Mouse (Mus musculus) liver, postnatal 0 days (tissue): ENCODE results near the gene Tgfbr2. TPM values are rescaled to one million over a fixed set of nuclear protein-coding genes. Genes with fewer than 3 reads are reported as not detected.
A peak's percentile ranks its signal among the peaks of the same experiment; 100 is the strongest.

Source experiments
- ATAC-seq: fragments of 200-750 bp; cut with Nextera tagmentation; 2 replicates; pipeline ENCODE4 v1.8.0; 2017; ENCODE audit warnings: mild to moderate bottlenecking, moderate library complexity
- DNase-seq: peaks from one replicate; pipeline ENCODE4 v3.0.0-alpha.2; 2016
- H3K27ac ChIP-seq: fragments of 300-500 bp; sonication (generic); 2 replicates; pipeline ENCODE4 v1.5.1; 2014; ENCODE audit warnings: antibody characterized with exemption, moderate library complexity, mild to moderate bottlenecking, low read depth
- H3K27me3 ChIP-seq: fragments of 300-500 bp; sonication (generic); 2 replicates; pipeline ENCODE4 v1.6.1; 2014; ENCODE audit warnings: low read length, control low read depth, mixed read lengths; ENCODE audit not compliant: insufficient read depth
- H3K36me3 ChIP-seq: fragments of 300-500 bp; sonication (generic); replicated peaks from 2 replicates; pipeline ENCODE4 v1.6.1; 2014; ENCODE audit warnings: mild to moderate bottlenecking, control low read depth, low read length, moderate library complexity, mixed read lengths; ENCODE audit not compliant: insufficient read depth
- H3K4me1 ChIP-seq: fragments of 300-500 bp; sonication (generic); 2 replicates; pipeline ENCODE4 v1.6.1; 2014; ENCODE audit warnings: antibody characterized with exemption, mild to moderate bottlenecking, control low read depth; ENCODE audit not compliant: insufficient read depth
- H3K4me2 ChIP-seq: fragments of 300-500 bp; sonication (generic); 2 replicates; pipeline ENCODE4 v1.6.1; 2014; ENCODE audit warnings: low read depth, mild to moderate bottlenecking, low read length, moderate library complexity, mixed read lengths
- H3K4me3 ChIP-seq: fragments of 300-500 bp; sonication (generic); 2 replicates; pipeline ENCODE4 v1.5.1; 2014; ENCODE audit warnings: low read depth, low read length
- H3K9ac ChIP-seq: fragments of 300-500 bp; sonication (generic); replicated peaks from 2 replicates; pipeline ENCODE4 v1.6.1; 2014; ENCODE audit warnings: mild to moderate bottlenecking, moderate library complexity
- H3K9me3 ChIP-seq: fragments of 300-500 bp; sonication (generic); 2 replicates; pipeline ENCODE4 v1.6.1; 2016; ENCODE audit warnings: mild to moderate bottlenecking, control low read depth, low read length, mixed read lengths
- CTCF ChIP-seq: sonication (generic); IDR thresholded peaks from 2 replicates; pipeline ENCODE4 v1.5.1; 2016; ENCODE audit warnings: antibody characterized with exemption, low read depth
- EP300 ChIP-seq: IDR thresholded peaks from 2 replicates; pipeline ENCODE4 v1.6.1; 2016; ENCODE audit warnings: antibody characterized with exemption, low read depth, mild to moderate bottlenecking
- WGBS: fragments of 180-500 bp; shearing (Covaris S2); extraction: QIAGEN DNeasy Blood & Tissue Kit; methylation state at CpG from one replicate; pipeline ENCODE4 v1.1.7; 2014; ENCODE audit not compliant: insufficient replicate concordance; 5-methylcytosine and 5-hydroxymethylcytosine counted together
- polyA plus RNA-seq: library from polyadenylated mRNA; unstranded; fragments of >200 nt; fragmentation: Nextera tagmentation; extraction: Ambion mirVana; gene quantifications from 2 replicates; pipeline ENCODE4 v1.2.1, GENCODE M21; 2015

Tgfbr2 gene
- polyA plus RNA-seq, 1 experiment from 2014 or later, result 5.6 TPM

- ATAC-seq (no peak), DNase-seq (no peak)
- Histone ChIP-seq H3K9ac (no peak overlapping the region), H3K27ac (no peak overlapping the region), H3K4me1 (peaks cover 15% of the 10 kb centered on the region), H3K4me2 (no peak overlapping the region), H3K36me3 (no peaks in the 10 kb centered on the region), H3K4me3 (no peak overlapping the region), H3K9me3 (no peaks in the 10 kb centered on the region), H3K27me3 (no peaks in the 10 kb centered on the region)
- TF ChIP-seq CTCF, result no peak
- no peak for TF ChIP-seq EP300
- 39% methylated on average over 4 of the region's 4 CpGs for WGBS
Measured at GRCm38 (mm10) chr9:116189831-116190230, 14.7 kb upstream of the Tgfbr2 start.

- ATAC-seq, result no peak
- no peak for TF ChIP-seq EP300
- TF ChIP-seq CTCF, result no peak
- 67% methylated on average over 15 of the region's 15 CpGs for WGBS
- no peak overlapping the region for H3K27ac ChIP-seq
- H3K36me3 ChIP-seq, result no peaks in the 10 kb centered on the region
- H3K4me3 ChIP-seq, result no peak overlapping the region
- peaks cover 13% of the 10 kb centered on the region for H3K4me1 ChIP-seq
- no peaks in the 10 kb centered on the region for H3K27me3 ChIP-seq
- no peak overlapping the region for H3K4me2 ChIP-seq
- no peak overlapping the region for H3K9ac ChIP-seq
- no peak for DNase-seq
- no peaks in the 10 kb centered on the region for H3K9me3 ChIP-seq
Measured at GRCm38 (mm10) chr9:116188952-116189666, 13.9 kb upstream of the Tgfbr2 start.

GRCm38 (mm10) chr9:116187181-116187731, 12.1 kb upstream of the Tgfbr2 start:
- DNase-seq, result no peak
- no peaks in the 10 kb centered on the region for H3K9me3 ChIP-seq
- H3K4me3 ChIP-seq, result no peak overlapping the region
- H3K36me3 ChIP-seq, result no peaks in the 10 kb centered on the region
- H3K9ac ChIP-seq, result no peak overlapping the region
- no peak for TF ChIP-seq CTCF
- no peak; the same call in 1 of the 2 replicates for TF ChIP-seq EP300
- no peak overlapping the region for H3K4me2 ChIP-seq
- no peaks in the 10 kb centered on the region for H3K27me3 ChIP-seq
- H3K4me1 ChIP-seq, result peaks cover 5% of the 10 kb centered on the region
- H3K27ac ChIP-seq, result no peak overlapping the region
- 53% methylated on average over 10 of the region's 10 CpGs for WGBS
- ATAC-seq, result peak; percentile 83

GRCm38 (mm10) chr9:116184903-116185302, 9.7 kb upstream of the Tgfbr2 start:
- no peaks in the 10 kb centered on the region for H3K36me3 ChIP-seq
- H3K27me3 ChIP-seq, result no peaks in the 10 kb centered on the region
- 81% methylated on average over 5 of the region's 5 CpGs for WGBS
- ATAC-seq, result no peak
- no peak overlapping the region for H3K4me3 ChIP-seq
- H3K4me2 ChIP-seq, result no peak overlapping the region
- peaks cover 5% of the 10 kb centered on the region; the same call in 1 of the 2 replicates for H3K4me1 ChIP-seq
- no peak overlapping the region for H3K27ac ChIP-seq
- no peak for DNase-seq
- TF ChIP-seq CTCF (no peak), EP300 (no peak)
- no peaks in the 10 kb centered on the region for H3K9me3 ChIP-seq
- no peak overlapping the region for H3K9ac ChIP-seq

GRCm38 (mm10) chr9:116183035-116183434, 7.9 kb upstream of the Tgfbr2 start:
- Histone ChIP-seq H3K4me3 (no peak overlapping the region), H3K36me3 (no peaks in the 10 kb centered on the region), H3K27ac (no peak overlapping the region), H3K27me3 (no peaks in the 10 kb centered on the region), H3K9me3 (no peaks in the 10 kb centered on the region), H3K4me1 (peaks cover 8% of the 10 kb centered on the region; the same call in 1 of the 2 replicates), H3K9ac (no peak overlapping the region), H3K4me2 (no peak overlapping the region)
- no peak for DNase-seq
- ATAC-seq, result no peak
- TF ChIP-seq CTCF (no peak), EP300 (no peak)
- 67% methylated on average over 6 of the region's 6 CpGs for WGBS

- Histone ChIP-seq H3K9me3 (no peaks in the 10 kb centered on the region), H3K4me1 (peaks cover 8% of the 10 kb centered on the region), H3K27ac (peak overlapping the region; percentile 16; the same call in 1 of the 2 replicates), H3K27me3 (no peaks in the 10 kb centered on the region), H3K4me3 (no peak overlapping the region), H3K4me2 (no peak overlapping the region), H3K36me3 (no peaks in the 10 kb centered on the region), H3K9ac (no peak overlapping the region)
- TF ChIP-seq CTCF (no peak), EP300 (no peak)
- no peak for DNase-seq
- no peak for ATAC-seq
- WGBS, result 59% methylated on average over 5 of the region's 5 CpGs
Measured at GRCm38 (mm10) chr9:116181608-116182007, 6.4 kb upstream of the Tgfbr2 start.
